Mouse (Mus musculus): ENCODE measurements around the gene Ces1b. TPM values are rescaled to one million over a fixed set of nuclear protein-coding genes. Genes with fewer than 3 reads are reported as not detected.
A peak's percentile ranks its signal among the peaks of the same experiment; 100 is the strongest.

Gene Ces1b
- polyA plus RNA-seq, 1 experiment from 2014 or later, result 0.13 TPM

GRCm38 (mm10) chr8:93010286-93010685, 69.5 kb downstream of the Ces1b start:
- H3K27me3 ChIP-seq (ENCODE audit: control insufficient read depth, insufficient read depth, low read length), result no peaks in the 10 kb centered on the region
- no peak overlapping the region for H3K4me2 ChIP-seq (replicated peaks; ENCODE audit: low read depth)
- DNase-seq (ENCODE audit: low spot score) (peak; percentile 46), ATAC-seq (ENCODE audit: low FRiP score, low TSS enrichment) (no peak)
- H3K9me3 ChIP-seq (ENCODE audit: control insufficient read depth, low read length), result no peaks in the 10 kb centered on the region
- H3K4me3 ChIP-seq (ENCODE audit: low read depth, low read length), result no peak overlapping the region
- H3K27ac ChIP-seq (replicated peaks), result no peak overlapping the region
- WGBS, result 23% methylated on average over 5 of the region's 5 CpGs
- no peaks in the 10 kb centered on the region for H3K4me1 ChIP-seq (replicated peaks; ENCODE audit: control insufficient read depth, insufficient read depth)
- TF ChIP-seq CTCF (IDR thresholded peaks at IDR 0.05; ENCODE audit: low read depth), result peak; percentile 83
- no peak for TF ChIP-seq EP300 (optimal IDR thresholded peaks at IDR 0.05)
- H3K9ac ChIP-seq (ENCODE audit: low read length), result no peak overlapping the region
- no peaks in the 10 kb centered on the region for H3K36me3 ChIP-seq (ENCODE audit: control insufficient read depth, insufficient read depth, low read length)

Other genes starting within 250 kb of the Ces1b start
- gene Lpcat2, start 224.7 kb downstream of the Ces1b start, polyA plus RNA-seq (2015; fragmentation: Nextera tagmentation; extraction: Ambion mirVana), result 13.6 and 15.4 TPM in 2 replicates
- gene Capns2, start 178.6 kb downstream of the Ces1b start, polyA plus RNA-seq (2015; fragmentation: Nextera tagmentation; extraction: Ambion mirVana), result 48.8 and 52.8 TPM in 2 replicates
- 0.07 and 0.13 TPM in 2 replicates for gene Slc6a2, start 119.9 kb downstream of the Ces1b start, polyA plus RNA-seq (2015; fragmentation: Nextera tagmentation; extraction: Ambion mirVana)
- gene Ces1a, start 31.8 kb downstream of the Ces1b start, polyA plus RNA-seq (2015; fragmentation: Nextera tagmentation; extraction: Ambion mirVana), result not detected in 2 replicates
- 0.24 and 0.25 TPM in 2 replicates for gene Ces1c, start 51.3 kb upstream of the Ces1b start, polyA plus RNA-seq (2015; fragmentation: Nextera tagmentation; extraction: Ambion mirVana)
- 0.68 and 1.1 TPM in 2 replicates for gene Ces1d, start 117.8 kb upstream of the Ces1b start, polyA plus RNA-seq (2015; fragmentation: Nextera tagmentation; extraction: Ambion mirVana)
- 1.1 and 1.5 TPM in 2 replicates for gene Ces1e, start 149.6 kb upstream of the Ces1b start, polyA plus RNA-seq (2015; fragmentation: Nextera tagmentation; extraction: Ambion mirVana)
- gene Ces1f, start 199.7 kb upstream of the Ces1b start, polyA plus RNA-seq (2015; fragmentation: Nextera tagmentation; extraction: Ambion mirVana), result 0.16 and 0.29 TPM in 2 replicates